Mouse (Mus musculus): ENCODE data around the gene Zbtb25. TPM values are rescaled to one million over a fixed set of nuclear protein-coding genes. Genes with fewer than 3 reads are reported as not detected.

Gene Zbtb25
- polyA plus RNA-seq, 1 experiment from 2014 or later, result 18.4 TPM

DNA sequence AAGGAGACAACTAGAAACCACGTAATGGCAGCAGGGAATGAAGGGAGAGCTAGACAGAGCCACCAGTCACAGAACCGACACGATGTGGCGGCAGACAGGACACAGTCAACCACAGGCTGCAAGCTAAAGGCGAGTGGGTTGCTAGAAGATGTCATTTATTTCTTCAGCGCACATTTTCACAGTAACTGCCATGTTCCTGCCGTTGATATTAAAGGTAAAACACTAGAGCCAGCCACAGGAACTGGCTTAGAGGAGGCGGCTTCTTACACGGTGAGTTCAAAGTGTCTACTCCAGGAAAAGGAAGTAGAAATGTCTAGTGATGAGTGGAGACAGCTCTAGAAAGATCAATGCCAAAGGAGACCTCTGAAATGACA is 7.1 kb downstream of the Zbtb25 start:
- no peak for ATAC-seq (ENCODE audit: insufficient read depth)
- no peak overlapping the region for H3K27ac ChIP-seq (ENCODE audit: low read depth)
- 68% methylated on average over 9 of the region's 9 CpGs for WGBS

DNA sequence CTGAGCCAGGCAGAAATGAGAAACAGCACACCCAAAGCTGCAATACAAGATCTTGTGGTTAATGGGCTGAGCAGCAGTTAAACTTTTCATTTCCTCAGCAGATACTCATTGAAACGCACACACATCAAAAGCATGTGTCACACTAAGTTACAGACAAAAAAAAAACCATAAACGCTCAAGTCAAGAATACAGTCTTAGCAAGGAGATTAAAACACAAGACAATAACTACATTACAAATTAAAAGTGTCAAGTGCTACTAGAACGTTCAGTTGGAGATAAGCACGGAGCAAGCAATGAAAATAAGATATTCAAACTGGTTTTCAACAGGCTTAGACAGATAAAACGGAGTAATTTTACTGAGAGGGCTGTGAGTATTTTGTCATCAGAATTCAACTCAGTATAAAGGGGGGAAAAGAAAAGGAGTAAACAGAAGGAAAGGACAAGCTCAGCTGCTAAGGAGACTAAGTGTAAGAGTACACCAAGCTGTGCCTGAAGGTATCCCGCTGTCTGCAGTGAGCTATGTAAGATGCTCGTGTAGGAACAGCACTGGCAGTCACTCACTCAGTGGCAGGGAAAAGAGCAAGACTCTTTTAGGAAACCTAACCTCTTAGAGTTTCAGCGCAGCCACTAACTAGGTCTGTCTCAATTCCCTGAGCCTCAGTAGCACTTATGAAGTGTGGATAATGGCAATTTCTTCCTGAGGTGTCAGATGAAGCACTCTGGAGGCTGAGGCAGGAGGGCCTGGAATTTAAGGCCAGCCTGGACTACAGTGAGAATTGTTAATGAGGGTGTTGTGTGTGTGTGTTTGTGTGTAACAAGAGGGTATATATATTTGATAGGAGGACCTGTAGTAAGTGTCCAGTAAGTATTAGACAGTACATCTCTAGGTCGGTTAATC is 7.7 kb downstream of the Zbtb25 start:
- 55% methylated on average over 9 of the region's 9 CpGs for WGBS
- no peak for TF ChIP-seq CTCF (IDR thresholded peaks at IDR 0.05; ENCODE audit: low read depth)
- no peak for ATAC-seq (ENCODE audit: insufficient read depth)
- H3K27ac ChIP-seq (ENCODE audit: low read depth), result no peak overlapping the region
- no peak for DNase-seq
- no peak overlapping the region for H3K4me3 ChIP-seq (ENCODE audit: low read depth, low read length)
- no peak overlapping the region for H3K9ac ChIP-seq
- no peaks in the 10 kb centered on the region; the same call in 1 of the 2 replicates for H3K4me1 ChIP-seq (ENCODE audit: insufficient read depth)
- H3K36me3 ChIP-seq (ENCODE audit: insufficient read depth), result no peaks in the 10 kb centered on the region
- no peaks in the 10 kb centered on the region for H3K27me3 ChIP-seq (ENCODE audit: insufficient read depth, low read length)
- no peak overlapping the region for H3K4me2 ChIP-seq
- H3K9me3 ChIP-seq (ENCODE audit: low read depth, low read length), result no peaks in the 10 kb centered on the region

More for the DNA sequence above, 7.1 kb downstream of the Zbtb25 start:
- H3K4me2 ChIP-seq, result no peak overlapping the region
- no peak for DNase-seq
- H3K4me3 ChIP-seq (ENCODE audit: low read depth, low read length), result no peak overlapping the region
- no peak for TF ChIP-seq CTCF (IDR thresholded peaks at IDR 0.05; ENCODE audit: low read depth)
- H3K27me3 ChIP-seq (ENCODE audit: insufficient read depth, low read length), result no peaks in the 10 kb centered on the region
- no peaks in the 10 kb centered on the region; the same call in 1 of the 2 replicates for H3K4me1 ChIP-seq (ENCODE audit: insufficient read depth)
- no peaks in the 10 kb centered on the region for H3K9me3 ChIP-seq (ENCODE audit: low read depth, low read length)
- no peaks in the 10 kb centered on the region for H3K36me3 ChIP-seq (ENCODE audit: insufficient read depth)
- no peak overlapping the region for H3K9ac ChIP-seq

DNA sequence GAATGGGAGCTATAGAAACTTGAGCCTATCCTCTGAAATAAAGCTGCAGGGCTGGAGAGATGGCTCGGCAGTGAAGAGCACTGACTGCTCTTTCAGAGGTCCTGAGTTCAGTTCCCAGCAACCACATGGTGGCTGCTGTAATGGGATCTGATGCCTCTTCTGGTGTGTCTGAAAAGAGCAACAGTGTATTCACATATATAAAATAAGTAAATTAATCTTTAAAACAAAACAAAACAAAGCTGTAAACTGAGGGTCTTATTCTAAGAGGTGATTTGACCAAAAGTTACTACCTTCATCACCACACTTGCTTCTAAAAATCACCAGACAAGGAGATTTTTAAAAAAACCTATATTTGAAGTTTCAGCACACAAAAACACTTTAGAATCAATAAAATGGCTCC is 8.5 kb downstream of the Zbtb25 start:
- H3K4me1 ChIP-seq (ENCODE audit: insufficient read depth), result no peaks in the 10 kb centered on the region; the same call in 1 of the 2 replicates
- no peak overlapping the region for H3K27ac ChIP-seq (ENCODE audit: low read depth)
- no peaks in the 10 kb centered on the region for H3K27me3 ChIP-seq (ENCODE audit: insufficient read depth, low read length)
- no peak overlapping the region for H3K9ac ChIP-seq
- H3K36me3 ChIP-seq (ENCODE audit: insufficient read depth), result no peaks in the 10 kb centered on the region
- ATAC-seq (ENCODE audit: insufficient read depth) (no peak), DNase-seq (no peak)
- 66% methylated on average over 1 of the region's 1 CpGs for WGBS
- H3K4me2 ChIP-seq, result no peak overlapping the region
- no peak for TF ChIP-seq CTCF (IDR thresholded peaks at IDR 0.05; ENCODE audit: low read depth)
- no peak overlapping the region for H3K4me3 ChIP-seq (ENCODE audit: low read depth, low read length)
- H3K9me3 ChIP-seq (ENCODE audit: low read depth, low read length), result no peaks in the 10 kb centered on the region

DNA sequence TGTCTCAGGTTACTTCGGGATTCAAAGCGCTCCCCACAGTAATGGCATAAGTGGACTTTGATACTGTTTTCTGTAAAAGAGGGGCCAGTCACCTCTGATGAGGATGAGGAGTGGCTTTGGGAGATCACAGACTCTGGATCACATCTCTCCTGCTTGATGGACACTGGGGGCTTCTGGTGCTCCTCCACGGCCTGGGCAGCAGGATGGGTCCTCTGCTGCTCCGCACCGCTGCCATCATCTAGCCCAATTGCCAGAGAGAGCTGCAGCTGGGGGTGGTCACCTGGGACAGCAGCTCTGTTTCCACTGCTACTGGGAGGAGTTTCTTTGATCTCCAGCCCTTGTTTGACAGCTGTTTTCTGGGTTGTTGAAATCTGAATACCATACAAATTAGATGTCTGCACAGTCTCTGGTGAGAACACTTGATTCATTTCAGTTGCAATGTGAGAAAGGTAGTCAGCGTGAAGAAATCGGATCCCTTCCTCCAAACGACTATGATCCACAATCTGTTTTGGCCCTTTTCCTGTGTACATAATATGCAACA is 19.7 kb downstream of the Zbtb25 start:
- Histone ChIP-seq H3K4me2 (no peak overlapping the region), H3K27ac (ENCODE audit: low read depth) (no peak overlapping the region), H3K4me3 (ENCODE audit: low read depth, low read length) (no peak overlapping the region), H3K9ac (no peak overlapping the region), H3K27me3 (ENCODE audit: insufficient read depth, low read length) (no peaks in the 10 kb centered on the region), H3K36me3 (ENCODE audit: insufficient read depth) (peaks cover 47% of the 10 kb centered on the region), H3K9me3 (ENCODE audit: low read depth, low read length) (no peaks in the 10 kb centered on the region), H3K4me1 (ENCODE audit: insufficient read depth) (no peaks in the 10 kb centered on the region)
- ATAC-seq (ENCODE audit: insufficient read depth), result no peak
- 83% methylated on average over 8 of the region's 8 CpGs for WGBS
- DNase-seq, result no peak
- no peak for TF ChIP-seq CTCF (IDR thresholded peaks at IDR 0.05; ENCODE audit: low read depth)

DNA sequence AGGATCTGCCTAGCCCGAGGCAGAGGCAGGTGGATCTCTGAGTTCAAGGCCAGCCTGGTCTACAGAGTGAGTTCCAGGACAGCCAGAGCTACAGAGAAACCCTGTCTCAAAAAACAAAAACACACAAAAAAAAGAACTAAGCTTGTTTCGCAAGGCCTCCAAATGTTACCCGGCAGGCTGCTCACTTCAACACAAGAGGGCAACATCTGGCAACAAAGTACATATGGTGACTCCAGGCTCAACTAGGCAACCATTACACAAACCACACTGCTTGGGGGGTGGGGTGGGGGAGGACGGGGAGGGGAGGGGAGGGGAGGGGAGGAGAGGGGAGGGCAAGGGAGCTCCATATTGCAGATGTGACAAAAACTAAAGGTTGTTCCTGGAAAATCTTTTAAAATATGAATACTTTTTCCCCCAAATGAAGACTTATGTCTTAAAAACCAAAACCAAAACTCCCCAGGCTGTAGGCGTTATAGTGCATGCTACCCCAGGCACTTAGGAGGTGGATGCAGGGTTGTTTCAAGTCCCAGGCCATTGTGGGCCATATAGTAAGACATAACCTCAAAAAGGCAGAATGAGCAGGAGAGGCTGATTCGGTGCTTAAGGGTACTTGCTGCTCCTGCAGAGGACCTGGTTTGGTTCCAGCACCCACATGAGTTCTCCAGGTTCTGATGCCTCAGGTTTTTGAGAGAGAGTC is 23.5 kb downstream of the Zbtb25 start:
- Histone ChIP-seq H3K27me3 (ENCODE audit: insufficient read depth, low read length) (no peaks in the 10 kb centered on the region), H3K4me1 (ENCODE audit: insufficient read depth) (no peaks in the 10 kb centered on the region), H3K36me3 (ENCODE audit: insufficient read depth) (peaks cover 31% of the 10 kb centered on the region), H3K9ac (no peak overlapping the region), H3K4me3 (ENCODE audit: low read depth, low read length) (no peak overlapping the region), H3K9me3 (ENCODE audit: low read depth, low read length) (no peaks in the 10 kb centered on the region), H3K27ac (ENCODE audit: low read depth) (no peak overlapping the region), H3K4me2 (no peak overlapping the region)
- DNase-seq (peak; percentile 55), ATAC-seq (ENCODE audit: insufficient read depth) (no peak)
- WGBS, result 66% methylated on average over 6 of the region's 6 CpGs
- TF ChIP-seq CTCF (IDR thresholded peaks at IDR 0.05; ENCODE audit: low read depth), result peak; percentile 43

DNA sequence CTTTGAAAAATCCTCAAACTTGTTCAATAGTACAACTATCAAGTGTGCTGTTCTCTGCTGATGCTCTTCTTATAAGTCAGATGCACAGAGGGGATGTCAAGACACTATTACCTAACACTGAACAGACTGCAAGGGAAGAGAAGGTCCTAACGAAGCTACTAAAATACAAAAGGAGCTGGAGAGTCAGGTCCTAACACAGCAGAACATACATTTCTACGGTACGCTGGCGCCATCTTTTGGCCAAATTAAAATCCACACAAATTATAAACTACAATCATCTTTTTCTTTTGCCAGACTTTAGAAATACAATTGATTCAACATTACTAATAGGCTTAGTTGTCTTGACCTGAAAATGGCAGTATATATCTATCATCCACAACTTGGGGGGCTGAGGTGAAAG is 28.3 kb downstream of the Zbtb25 start:
- Histone ChIP-seq H3K27ac (ENCODE audit: low read depth) (no peak overlapping the region), H3K4me3 (ENCODE audit: low read depth, low read length) (no peak overlapping the region), H3K9ac (no peak overlapping the region), H3K27me3 (ENCODE audit: insufficient read depth, low read length) (no peaks in the 10 kb centered on the region), H3K4me2 (no peak overlapping the region), H3K4me1 (ENCODE audit: insufficient read depth) (no peaks in the 10 kb centered on the region), H3K9me3 (ENCODE audit: low read depth, low read length) (no peaks in the 10 kb centered on the region), H3K36me3 (ENCODE audit: insufficient read depth) (no peaks in the 10 kb centered on the region; the same call in 1 of the 2 replicates)
- peak; percentile 57; the same call in 1 of the 2 replicates for ATAC-seq (ENCODE audit: insufficient read depth)
- peak; percentile 77 for TF ChIP-seq CTCF (IDR thresholded peaks at IDR 0.05; ENCODE audit: low read depth)
- WGBS, result 2% methylated on average over 4 of the region's 4 CpGs
- DNase-seq, result peak; percentile 92
